Mouse (Mus musculus): ENCODE measurements around the gene Apeh. TPM values are rescaled to one million over a fixed set of nuclear protein-coding genes. Genes with fewer than 3 reads are reported as not detected.
A peak's percentile ranks its signal among the peaks of the same experiment; 100 is the strongest.
"Not testable (repeated sequence)": the region's sequence is repeated elsewhere in the genome, so short reads cannot be mapped to it uniquely, and the experiment has no call there.

The Apeh gene
- total RNA-seq (2021), result 10 to 100 TPM; 37.4 to 48.3 TPM
- long read RNA-seq, experiment 1, transcript Apeh-206 (22 exons, 2,518 nt), result major isoform, 24 of 33 reads
- long read RNA-seq, experiment 1, partial matches to known transcripts, result 7 of 33 reads
- long read RNA-seq, experiment 1, other reads (novel, unspliced or antisense), result 2 of 33 reads
- long read RNA-seq, experiment 2, transcript Apeh-206 (22 exons, 2,518 nt), result major isoform, 11 of 20 reads
- long read RNA-seq, experiment 2, partial matches to known transcripts, result 6 of 20 reads
- long read RNA-seq, experiment 2, other reads (novel, unspliced or antisense), result 3 of 20 reads

DNA sequence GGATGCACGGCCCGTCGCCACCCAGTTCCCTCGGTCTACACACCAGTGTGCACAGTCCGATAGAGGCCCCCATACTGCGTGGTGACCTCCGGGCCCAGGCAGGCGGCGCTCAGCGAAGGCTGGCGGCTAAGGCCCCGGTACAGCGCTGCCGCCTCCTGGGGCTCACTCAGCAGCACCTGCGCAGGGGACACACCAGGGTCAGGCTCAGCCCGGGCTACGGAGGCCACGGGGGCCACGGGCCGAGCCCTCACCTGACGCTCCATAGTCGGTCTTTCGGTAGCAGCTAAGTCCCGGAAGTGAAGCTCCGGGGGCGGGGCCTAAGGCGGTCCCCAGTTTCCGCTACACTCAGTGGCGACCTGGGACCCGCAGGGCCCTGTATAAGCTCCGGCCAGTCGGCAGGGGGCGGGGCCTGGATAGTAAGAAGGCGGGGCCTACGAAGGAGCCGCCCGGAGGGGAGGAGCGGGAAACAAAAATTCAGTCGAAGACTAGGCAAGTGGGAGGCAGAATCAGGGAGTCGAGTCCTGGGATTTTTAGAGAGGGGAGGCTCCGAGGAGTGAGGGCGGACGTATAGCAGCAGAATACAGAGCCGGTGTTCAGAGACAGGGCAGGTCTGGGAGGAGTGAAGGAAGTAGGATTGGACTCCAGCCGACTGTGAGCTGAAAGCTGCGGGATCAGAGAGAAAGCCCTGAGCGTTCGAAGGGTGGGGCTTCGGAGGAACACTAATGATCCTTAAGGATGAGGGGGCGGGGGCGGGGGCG, at the start of gene Apeh:
TSS of gene Apeh (minus strand) at position 423 of the 758 bp plus-strand sequence.
- DNase-seq, result peak; percentile 96

DNA sequence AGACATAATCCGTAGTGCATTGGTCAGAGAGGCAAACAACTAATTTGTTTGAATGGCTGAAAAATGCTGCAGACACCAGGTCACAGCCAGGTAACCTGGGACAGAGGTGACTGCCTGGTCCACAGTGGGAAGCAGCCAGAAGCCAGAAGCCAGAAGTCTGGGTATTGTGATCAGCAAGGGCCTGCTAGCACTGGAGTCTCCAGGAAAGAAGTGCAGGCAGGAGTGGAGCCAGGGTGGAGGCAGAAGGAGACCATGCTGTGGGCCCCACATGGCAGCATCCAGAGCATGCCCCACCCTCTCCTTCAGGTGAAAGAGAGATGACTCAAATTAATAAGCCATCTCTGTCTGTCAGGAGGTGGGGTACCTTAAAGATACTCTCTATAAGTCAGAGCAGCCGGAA, 49.1 kb upstream of the Apeh start:
- DNase-seq, result no peak

DNA sequence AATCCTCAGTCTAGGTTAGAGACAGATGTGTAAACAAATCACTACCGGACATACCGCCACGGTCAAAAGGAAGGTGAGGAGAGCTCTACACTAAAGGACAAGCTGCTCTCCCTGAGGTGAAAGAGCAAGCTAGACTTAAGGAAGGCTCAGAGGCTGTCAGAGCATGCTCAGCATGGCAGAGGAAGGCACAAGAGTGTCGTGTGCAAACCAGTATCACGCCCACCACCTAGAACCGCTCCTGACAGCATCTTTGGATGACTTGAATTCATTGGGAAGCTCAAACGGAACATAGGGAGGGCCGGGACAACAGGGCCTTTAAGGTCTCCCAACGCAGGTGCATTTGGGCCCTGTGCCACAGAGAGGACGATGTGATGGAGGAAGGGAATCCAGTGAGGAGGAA, 47.0 kb upstream of the Apeh start:
- DNase-seq, result no peak

DNA sequence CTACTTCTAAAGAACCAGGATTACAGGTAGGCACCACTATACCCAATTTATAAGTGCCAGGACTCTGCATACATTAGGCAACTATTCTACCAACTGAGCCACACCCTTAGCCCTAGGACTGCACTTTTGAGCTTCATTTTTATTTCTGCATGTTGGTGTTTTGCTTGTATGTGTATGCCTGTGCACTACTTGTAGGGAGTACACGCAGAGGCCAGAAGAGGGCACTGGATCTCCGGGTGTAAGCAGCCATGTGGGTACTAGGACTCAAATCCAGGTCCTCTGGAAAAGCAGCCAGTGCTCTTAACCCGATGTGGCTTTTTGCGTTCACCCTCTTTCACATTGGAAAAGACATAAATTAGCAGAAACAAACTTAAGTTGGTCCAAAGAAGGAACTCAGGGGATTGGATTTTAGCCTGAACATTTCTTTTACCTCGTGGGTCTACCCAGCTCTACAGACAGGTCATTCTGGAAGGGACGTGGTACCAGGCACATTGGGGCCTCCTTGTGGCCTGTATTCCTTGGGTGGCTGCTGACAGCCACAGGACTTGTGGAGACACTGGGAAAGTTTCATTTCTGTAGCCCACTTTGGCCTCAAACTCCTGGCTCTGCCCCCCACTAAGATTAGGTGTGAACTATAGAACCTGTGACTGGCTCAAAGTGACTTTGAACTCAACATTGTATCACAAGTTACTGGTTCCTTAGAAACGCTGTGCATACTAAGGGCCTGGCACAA, 45.7 kb upstream of the Apeh start:
- no peak for DNase-seq

DNA sequence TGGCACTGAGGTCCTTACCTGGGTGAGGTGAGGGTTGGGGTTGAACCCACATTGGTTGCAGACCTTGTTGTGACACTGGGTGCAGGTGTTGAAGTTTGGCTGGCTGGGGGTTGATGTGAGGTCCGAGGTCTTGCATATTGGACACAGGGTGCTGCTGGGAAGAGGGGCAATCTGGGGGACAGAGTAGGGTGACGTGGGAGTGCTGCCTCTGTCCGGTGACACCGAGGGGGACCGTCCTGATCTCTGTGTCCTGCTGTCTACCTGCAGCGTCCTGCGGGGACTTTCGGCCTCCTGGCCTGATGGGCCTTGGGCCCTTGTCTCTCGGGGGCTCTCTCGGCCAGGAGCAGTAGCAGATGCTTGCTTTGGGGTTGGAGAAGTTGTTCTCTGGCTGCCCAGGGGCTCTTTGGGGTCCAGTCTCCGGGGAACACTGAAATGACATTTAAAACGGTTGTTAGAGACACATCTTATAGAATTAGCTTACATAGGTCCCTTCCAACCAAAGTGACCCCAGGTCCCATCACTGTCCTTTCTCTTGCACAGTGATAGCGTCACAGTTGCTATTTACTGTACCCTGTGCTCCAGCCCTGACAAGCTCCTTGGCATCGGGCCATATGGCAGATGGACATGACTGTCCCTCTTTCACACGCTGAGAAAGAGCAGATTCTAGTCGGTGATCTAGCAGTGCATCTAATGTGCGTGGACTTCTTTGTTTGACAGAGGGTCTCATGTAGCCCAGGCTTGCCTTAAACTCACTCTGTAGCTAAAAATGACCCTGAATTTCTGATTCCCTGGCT, 45.0 kb upstream of the Apeh start:
- no peak for DNase-seq

DNA sequence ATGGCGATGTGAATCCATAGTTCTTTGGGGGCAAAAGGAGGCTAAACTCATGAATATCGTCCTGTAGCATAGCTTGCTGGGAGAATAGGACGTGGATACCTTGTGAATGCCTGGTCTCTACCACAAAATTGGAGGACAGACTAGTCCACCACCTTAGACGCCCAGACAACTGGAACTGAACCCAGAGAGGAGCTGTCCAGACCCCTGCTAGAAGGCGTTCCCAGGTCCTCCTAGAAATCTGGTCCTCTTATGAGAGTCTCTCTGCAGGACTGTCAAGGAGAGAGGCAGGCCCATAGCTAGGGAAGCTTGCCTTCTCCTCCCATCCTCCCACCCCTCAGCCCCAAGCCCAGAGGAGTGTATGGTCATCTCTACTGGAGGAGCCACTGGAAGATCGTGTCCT, 43.7 kb upstream of the Apeh start:
- no peak for DNase-seq

DNA sequence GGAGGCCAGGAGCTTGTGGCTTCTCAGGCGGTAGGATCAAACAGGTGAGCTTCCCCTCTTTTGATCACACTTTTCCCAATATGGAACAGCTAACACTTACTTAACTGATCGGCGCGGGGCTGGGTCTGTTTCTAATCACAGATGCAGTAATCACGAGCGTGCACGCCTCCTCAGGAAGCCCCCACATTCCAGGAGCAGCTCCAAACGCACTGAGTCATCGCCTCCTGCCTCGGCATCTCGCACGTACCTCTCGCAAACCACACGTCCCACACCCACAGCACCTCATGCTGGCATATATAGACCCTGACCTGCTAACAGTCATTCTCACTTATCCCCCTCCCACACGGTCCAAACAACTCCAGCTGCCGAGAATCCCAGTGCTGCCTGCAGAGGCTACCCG, 43.1 kb upstream of the Apeh start:
- DNase-seq, result peak; percentile 18 to 29

DNA sequence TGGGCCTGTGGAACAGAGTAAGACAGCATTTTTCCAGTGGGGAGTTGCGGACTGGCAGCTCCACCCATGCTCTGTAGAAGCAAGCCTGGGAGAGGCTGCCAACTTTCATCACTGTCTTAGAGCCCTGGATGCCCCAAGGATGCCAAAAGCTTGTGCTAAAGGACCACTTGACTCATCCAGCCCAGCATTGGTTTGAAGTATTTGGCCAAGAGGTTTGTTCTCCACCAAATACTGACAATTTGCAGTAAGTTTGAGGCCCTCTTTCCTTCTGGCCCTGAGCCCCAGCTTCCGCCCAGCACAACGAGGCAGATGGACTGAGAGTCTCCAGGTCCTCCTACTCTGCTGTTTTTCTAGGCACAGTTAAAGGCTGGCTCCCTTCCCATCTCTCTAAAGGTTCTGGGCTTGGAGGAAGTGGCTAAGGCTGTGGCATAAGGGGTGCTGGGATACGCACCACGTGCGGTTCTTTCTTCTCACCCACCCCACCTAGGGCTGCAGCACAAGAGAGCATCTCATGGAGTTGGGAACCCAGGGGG, 42.6 kb upstream of the Apeh start:
- DNase-seq, result peak; percentile 26 to 34

DNA sequence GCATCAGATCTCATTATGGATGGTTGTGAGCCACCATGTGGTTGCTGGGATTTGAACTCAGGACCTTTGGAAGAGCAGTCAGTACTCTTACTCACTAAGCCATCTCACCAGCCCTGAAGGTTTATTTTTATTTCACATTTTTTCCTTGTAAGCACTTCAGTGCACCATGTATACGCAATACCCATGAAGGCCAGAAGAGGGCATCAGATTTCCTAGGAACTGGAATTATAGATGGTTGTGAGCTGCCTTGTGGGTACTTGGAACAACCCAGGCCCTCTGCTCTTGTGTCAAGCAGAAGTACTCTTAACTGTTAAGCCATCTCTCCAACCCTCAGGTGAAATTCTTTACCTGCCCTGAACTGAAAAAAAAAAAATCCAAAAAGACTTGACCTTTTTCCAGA, 41.8 kb upstream of the Apeh start:
- peak in 1 of 2 experiments; percentile 40 for DNase-seq

DNA sequence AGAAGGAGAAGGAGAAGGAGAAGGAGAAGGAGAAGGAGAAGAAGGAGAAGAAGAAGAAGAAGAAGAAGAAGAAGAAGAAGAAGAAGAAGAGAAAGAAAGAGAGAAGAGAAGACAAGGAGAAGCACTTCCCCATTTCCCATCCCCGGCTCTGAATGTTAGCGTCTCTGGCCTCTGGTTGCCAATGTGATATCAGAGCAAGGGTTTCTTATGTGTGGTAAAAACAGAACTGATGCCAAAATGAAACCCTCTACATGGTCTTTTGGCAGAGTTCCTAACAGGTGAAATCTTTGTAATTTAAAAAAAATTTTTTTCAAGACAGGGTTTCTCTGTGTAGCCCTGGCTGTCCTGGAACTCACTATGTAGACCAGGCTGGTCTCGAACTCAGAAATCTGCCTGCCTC, 41.3 kb upstream of the Apeh start:
- DNase-seq, result not testable (repeated sequence)

DNA sequence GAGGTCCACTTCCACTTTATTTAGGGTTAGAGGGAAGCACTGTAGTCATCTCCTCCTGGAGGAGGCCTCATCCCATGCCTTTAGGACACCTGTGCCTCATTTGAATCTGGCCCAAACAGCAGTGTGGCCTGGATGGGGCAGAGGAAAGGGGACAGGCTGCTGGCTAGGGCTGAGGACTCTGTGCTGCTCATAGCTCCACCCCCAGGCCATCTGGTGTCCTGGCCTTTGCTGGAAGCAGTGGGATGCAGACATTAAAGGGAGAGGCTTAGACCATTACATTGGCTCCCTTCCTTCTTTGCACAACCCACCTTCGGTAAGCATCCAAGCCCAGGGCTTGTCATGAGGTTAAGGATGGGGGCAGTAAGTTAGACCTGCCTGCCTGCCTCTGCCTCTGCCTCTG, 39.1 kb upstream of the Apeh start:
- DNase-seq, result no peak

DNA sequence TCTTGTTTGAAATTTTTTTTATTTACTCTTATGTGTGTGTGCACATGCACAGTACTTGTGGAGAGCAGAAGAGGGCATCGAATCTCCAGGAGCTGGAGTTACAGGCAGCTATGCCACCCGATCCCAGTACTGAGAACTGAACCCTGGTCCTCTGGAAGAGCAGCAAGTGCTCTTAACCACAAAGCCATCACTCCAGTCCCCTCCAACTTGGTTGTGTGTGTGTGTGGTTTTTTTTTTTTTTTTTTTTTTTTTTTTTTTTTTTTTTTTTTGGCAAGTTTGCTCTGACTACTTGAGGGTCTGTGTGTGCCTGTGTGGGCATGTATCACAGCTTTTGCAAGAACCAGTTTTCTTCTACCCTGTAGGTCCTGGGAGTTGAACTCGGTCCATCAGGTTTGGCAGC, 38.0 kb upstream of the Apeh start:
- DNase-seq, result no peak

DNA sequence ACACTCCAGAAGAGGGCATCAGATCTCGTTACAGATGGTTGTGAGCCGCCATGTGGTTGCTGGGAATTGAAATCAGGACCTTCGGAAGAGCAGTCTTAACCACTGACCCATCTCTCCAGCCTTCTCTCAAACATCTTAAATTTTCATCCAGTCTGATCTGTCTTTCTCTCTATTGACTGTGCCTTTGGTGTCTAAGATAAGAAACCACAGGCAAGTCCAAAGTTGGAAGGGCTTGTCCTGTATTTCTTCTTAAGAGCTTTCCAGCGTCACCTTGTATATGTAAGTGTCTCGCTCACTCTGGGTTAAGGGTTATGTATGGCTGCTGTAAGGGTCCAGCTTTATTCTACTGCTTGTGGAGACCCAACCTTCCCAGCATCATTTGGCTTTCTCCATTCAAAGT, 37.1 kb upstream of the Apeh start:
- no peak for DNase-seq

DNA sequence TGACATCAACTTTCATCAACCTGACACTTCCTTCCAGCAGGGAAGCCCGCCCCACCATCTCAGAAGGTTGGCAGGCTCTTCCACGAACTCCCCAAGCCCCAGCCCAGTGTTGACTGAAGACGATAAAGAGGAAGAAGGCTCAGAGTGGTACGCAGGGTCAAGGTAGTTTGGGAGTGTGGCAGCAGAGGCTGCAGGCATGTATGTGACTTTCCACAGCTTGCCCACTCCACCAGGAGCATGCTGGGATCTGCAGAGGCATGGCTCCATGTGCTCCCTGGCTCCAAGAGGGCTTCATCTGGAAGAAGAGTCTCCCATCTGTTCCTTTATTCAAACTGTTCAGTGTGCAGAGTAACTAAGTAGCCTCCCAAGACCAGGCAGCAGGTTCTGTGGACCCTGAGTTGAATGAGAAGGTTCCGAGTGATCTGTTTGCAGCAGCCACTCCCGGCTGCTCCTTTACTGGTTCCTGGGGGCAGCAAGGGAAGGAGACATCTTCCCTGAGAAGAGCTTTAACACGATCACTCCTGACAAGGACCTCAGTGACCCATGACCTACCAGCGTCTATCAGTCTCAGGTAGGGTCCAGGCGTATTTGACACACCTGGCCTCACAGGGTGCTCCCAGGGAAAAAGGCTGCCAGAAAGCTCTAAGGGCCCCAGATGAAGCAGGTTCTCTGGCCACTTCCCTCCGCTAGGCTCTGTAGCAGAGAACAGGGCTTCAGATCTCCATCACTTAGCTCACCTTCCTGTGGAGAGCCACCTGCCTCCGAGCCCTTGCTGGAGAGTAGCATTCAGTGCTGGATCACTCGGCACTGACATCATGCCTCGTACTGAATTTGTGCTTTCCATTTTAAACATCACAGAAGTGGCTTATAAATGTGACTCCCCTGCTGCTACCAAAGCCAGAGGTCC, 34.9 kb upstream of the Apeh start:
- no peak for DNase-seq

DNA sequence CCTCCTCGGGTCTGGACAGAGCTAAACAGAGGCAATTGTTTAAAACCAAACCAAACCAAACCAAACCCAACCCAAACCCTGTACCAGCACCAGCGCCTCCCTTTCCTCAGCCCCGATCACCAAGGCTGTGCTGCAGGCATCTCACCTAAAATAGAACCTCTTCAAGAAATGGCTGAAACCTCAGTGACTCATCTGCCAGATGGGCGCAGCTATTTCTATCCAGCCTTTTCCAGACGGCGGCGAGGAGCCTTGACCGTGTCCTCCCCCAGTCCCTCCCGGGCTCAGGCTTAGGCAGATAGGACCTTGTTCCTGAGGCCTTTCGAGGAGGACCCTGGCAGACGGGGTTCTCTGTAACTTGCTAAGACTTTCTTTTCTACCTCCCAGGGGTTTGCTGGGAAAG, 33.8 kb upstream of the Apeh start:
- DNase-seq, result no peak

DNA sequence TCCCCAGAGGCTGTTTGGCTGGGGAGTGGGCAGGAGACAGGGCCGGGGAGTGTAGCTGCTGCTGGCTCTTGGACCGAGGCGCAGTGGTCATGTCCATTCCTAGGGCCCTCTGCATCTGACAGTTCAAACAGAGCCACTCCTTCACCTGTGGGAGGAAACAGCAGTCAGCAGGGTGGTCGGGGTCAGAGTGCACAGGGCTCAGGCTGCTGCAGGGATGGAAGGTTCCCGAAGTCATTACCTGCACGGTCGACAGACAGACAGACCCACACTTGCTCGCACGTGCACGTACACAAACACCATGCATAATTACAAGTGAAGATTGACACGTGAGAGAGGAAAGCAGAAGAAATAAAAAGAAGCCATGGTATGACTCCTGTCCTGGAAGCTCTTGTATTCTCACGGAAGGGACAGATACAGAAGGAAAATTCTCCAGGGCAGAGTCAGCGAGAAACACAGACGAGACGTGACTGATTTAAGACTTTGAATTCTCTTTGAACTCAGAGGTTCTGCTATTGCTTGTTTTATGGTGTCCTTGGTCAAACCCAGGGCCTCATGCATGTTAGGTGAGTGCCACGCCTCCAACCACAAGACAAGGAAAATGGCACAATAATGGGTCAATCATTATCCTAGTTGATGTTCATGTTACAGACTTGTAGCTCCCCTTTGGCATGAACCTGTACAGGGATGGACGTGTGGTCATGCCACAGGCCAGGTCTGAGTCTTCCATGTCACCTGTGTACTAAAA, 32.2 kb upstream of the Apeh start:
- DNase-seq, result no peak

DNA sequence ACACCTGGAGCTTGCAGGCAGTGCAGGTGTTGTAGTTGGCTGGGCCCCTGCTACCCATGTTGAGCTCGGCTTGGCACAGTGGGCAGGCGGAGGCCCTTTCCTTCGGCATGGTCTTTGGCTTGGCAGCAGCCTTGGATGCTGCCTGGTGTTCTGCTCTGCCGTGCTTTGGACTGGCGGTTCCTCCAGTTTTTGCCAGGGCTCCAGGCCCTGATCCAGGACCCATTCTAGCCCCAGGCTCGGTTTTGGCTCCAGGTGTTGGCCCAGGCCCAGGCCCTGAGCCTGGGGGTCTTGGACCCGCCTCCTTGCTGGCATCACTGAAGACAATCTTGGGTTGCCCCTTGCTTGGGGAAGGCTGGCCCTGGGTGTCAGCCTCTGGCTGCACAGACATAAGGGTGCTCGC, 31.3 kb upstream of the Apeh start:
- no peak for DNase-seq

DNA sequence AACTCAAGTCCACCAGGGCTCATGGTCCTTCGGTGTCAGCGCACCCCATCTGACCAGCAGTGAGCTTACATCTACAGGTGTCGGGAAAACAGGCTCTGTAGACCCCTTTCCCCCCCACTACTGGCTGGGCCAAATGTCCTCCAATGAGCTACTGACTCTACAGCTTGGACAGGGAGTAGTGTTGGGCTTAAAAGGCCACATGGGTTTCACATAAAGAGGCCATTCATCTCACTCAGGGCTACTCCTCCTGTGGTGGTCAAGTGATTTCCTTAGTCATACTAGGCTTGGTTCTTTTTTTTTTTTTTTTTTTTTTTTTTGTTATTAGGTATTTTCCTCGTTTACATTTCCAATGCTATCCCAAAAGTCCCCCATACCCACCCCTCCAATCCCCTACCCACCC, 29.5 kb upstream of the Apeh start:
- no peak for DNase-seq

DNA sequence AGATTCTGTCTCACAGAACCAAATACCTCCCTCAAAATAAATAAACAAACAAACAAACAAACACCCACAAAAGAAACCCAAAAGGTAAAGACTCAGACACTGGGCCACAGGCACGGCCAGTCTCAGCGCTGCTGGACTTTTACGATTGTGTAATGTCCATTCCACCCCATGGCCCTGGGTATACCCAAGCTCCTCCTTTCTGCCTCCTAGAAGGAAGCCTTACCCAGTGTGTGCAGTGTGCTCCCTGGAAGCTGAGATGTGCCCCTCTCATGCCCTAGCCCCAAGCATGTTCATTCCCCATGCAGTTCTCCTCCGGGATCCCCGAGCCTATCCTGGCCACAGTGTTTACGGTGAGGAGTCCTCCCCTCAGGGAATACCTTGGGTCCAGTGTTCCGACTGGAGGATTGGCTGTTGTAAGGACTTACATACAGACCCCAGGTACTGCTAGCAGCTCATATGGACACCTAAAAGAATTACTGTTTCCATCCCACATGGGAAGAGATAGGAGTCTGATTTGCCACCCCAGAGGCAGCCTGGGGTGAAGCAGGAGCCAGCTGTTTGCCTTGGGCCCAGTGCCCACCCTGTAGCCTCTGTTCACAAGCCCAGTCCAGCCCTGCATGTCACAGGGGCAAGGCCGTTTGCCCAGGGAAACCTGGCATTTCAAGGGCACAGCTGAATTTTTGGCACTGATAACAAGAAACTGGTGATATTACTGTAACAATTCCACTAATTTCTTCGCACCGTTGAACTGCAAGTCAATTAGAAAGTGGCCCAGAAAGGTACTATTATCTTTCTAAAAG, 27.0 kb upstream of the Apeh start:
- no peak for DNase-seq
